Mouse (Mus musculus) heart, adult 2 months (tissue): ENCODE measurements around the gene Asic2.

ENCODE experiments used
- CTCF ChIP-seq: fragments of 200-600 bp; IDR thresholded peaks from 2 replicates; pipeline ENCODE4 v1.8.1; 2022; ENCODE audit warnings: antibody characterized with exemption, mild to moderate bottlenecking, moderate library complexity
- EP300 ChIP-seq: fragments of 200-500 bp; IDR thresholded peaks from 2 replicates; pipeline ENCODE4 v1.6.1; 2011; ENCODE audit warnings: low read depth, low read length, control low read depth; ENCODE audit not compliant: insufficient read depth
- POLR2A ChIP-seq: fragments of 200-500 bp; IDR thresholded peaks from 2 replicates; pipeline ENCODE4 v1.6.1; 2011; ENCODE audit warnings: mild to moderate bottlenecking, low read depth, low read length, control low read depth; ENCODE audit not compliant: insufficient read depth

- TF ChIP-seq EP300 (no peak), POLR2A (no peak), CTCF (no peak)
These were observed 896.4 kb downstream of the Asic2 start for GRCm38 (mm10) chr11:81071836-81072235.
